ENCODE assay signal across 24 mouse cellular contexts in genomic region chr10:106941380-106941779, GRCm38 (mm10).
DNase-seq lines count a peak whose midpoint lies in the region; ATAC-seq and TF ChIP-seq lines count a peak whose summit lies in the region.
"Had no signal": no experiment of that assay in that cellular context is flagged by ENCODE, and none has a peak within 500 bp of the region (broad histone marks: within the 10 kb centered on the region; RNA-seq: fewer than 3 reads in every experiment).

No protein-coding gene starts in this region.

- no peak for TF ChIP-seq POLR2A in kidney, adult 2 months (IDR thresholded peaks at IDR 0.05; ENCODE audit: low read depth, low read length)
- no peak for TF ChIP-seq POLR2A in liver, adult 2 months (IDR thresholded peaks at IDR 0.05; ENCODE audit: extremely low read depth, insufficient read depth, low read length)

- H3K4me2 ChIP-seq in kidney, embryonic 15.5 days = no peak overlapping the region
- H3K4me2 ChIP-seq in liver, embryonic 11.5 days = no peak overlapping the region
- H3K4me2 ChIP-seq in intestine, postnatal 0 days (replicated peaks; ENCODE audit: low read depth) = no peak overlapping the region
- no peak overlapping the region for H3K4me2 ChIP-seq in midbrain, embryonic 11.5 days
- H3K4me2 ChIP-seq: embryonic facial prominence, embryonic 12.5 days; forebrain, embryonic 13.5 days had no signal

- no peaks in the 10 kb centered on the region for H3K36me3 ChIP-seq in kidney, adult 2 months (ENCODE audit: control insufficient read depth, insufficient read depth, low read length)
- no peaks in the 10 kb centered on the region for H3K36me3 ChIP-seq in kidney, embryonic 15.5 days
- no peaks in the 10 kb centered on the region for H3K36me3 ChIP-seq in liver, adult 2 months (ENCODE audit: control insufficient read depth, insufficient read depth, low read length)
- H3K36me3 ChIP-seq in liver, embryonic 11.5 days (ENCODE audit: control insufficient read depth, insufficient read depth, low read length) = no peaks in the 10 kb centered on the region
- H3K36me3 ChIP-seq in intestine, postnatal 0 days (ENCODE audit: control insufficient read depth, insufficient read depth) = no peaks in the 10 kb centered on the region
- no peaks in the 10 kb centered on the region for H3K36me3 ChIP-seq in midbrain, embryonic 11.5 days (ENCODE audit: control insufficient read depth, insufficient read depth, low read length)
- H3K36me3 ChIP-seq: embryonic facial prominence, embryonic 10.5 days; embryonic facial prominence, embryonic 12.5 days; G1E had no signal

- no peaks in the 10 kb centered on the region for H3K27me3 ChIP-seq in kidney, adult 2 months (replicated peaks; ENCODE audit: control insufficient read depth, insufficient read depth, low read length)
- H3K27me3 ChIP-seq in kidney, embryonic 15.5 days = no peaks in the 10 kb centered on the region
- no peaks in the 10 kb centered on the region for H3K27me3 ChIP-seq in liver, adult 2 months (ENCODE audit: control insufficient read depth, insufficient read depth, low read length)
- no peaks in the 10 kb centered on the region for H3K27me3 ChIP-seq in liver, embryonic 11.5 days (replicated peaks; ENCODE audit: control insufficient read depth, insufficient read depth, low read length)
- no peaks in the 10 kb centered on the region for H3K27me3 ChIP-seq in intestine, postnatal 0 days (replicated peaks; ENCODE audit: control insufficient read depth, insufficient read depth, low read length)
- no peaks in the 10 kb centered on the region for H3K27me3 ChIP-seq in midbrain, embryonic 11.5 days (ENCODE audit: control insufficient read depth, insufficient read depth, low read length)
- H3K27me3 ChIP-seq: CH12.LX; embryonic facial prominence, embryonic 12.5 days; forebrain, embryonic 13.5 days; Patski had no signal

- H3K4me3 ChIP-seq in kidney, adult 2 months (ENCODE audit: insufficient read depth, low read depth, low read length) = no peak overlapping the region
- H3K4me3 ChIP-seq in kidney, embryonic 15.5 days (replicated peaks) = no peak overlapping the region
- no peak overlapping the region for H3K4me3 ChIP-seq in liver, adult 2 months (ENCODE audit: insufficient read depth, low read depth, low read length)
- no peak overlapping the region for H3K4me3 ChIP-seq in liver, embryonic 11.5 days (ENCODE audit: low read depth, low read length)
- no peak overlapping the region for H3K4me3 ChIP-seq in intestine, postnatal 0 days (ENCODE audit: low read depth, low read length)
- no peak overlapping the region for H3K4me3 ChIP-seq in midbrain, embryonic 11.5 days (ENCODE audit: low read depth, low read length)
- H3K4me3 ChIP-seq: embryonic facial prominence, embryonic 10.5 days; embryonic facial prominence, embryonic 12.5 days; forebrain, embryonic 13.5 days had no signal

- no peak for ATAC-seq in kidney, embryonic 15.5 days (replicated peaks; ENCODE audit: low FRiP score)
- no peak for ATAC-seq in liver, embryonic 11.5 days (replicated peaks; ENCODE audit: low FRiP score)
- ATAC-seq in intestine, postnatal 0 days = peak; percentile 87
- ATAC-seq in midbrain, embryonic 11.5 days (ENCODE audit: low FRiP score) = no peak
- no peak for ATAC-seq in megakaryocyte-erythroid progenitor cell, adult 5-6 weeks (replicated peaks; ENCODE audit: low FRiP score, low TSS enrichment, poor library complexity, severe bottlenecking)
- ATAC-seq: activated CD4-positive, CD25-positive, alpha-beta regulatory T cell, adult 4 months; CD4-positive, CD25-positive, alpha-beta regulatory T cell, adult 4 months; forebrain, embryonic 13.5 days; Patski had no signal

- no peak overlapping the region for H3K27ac ChIP-seq in kidney, adult 2 months (ENCODE audit: insufficient read depth, low read depth, low read length)
- H3K27ac ChIP-seq in kidney, embryonic 15.5 days = no peak overlapping the region
- no peak overlapping the region for H3K27ac ChIP-seq in liver, adult 2 months (replicated peaks; ENCODE audit: insufficient read depth, low read depth, low read length)
- no peak overlapping the region for H3K27ac ChIP-seq in liver, embryonic 11.5 days (ENCODE audit: low read depth, low read length)
- no peak overlapping the region for H3K27ac ChIP-seq in intestine, postnatal 0 days (ENCODE audit: low read depth, low read length)
- no peak overlapping the region for H3K27ac ChIP-seq in midbrain, embryonic 11.5 days (ENCODE audit: low read depth, low read length)
- H3K27ac ChIP-seq: embryonic facial prominence, embryonic 10.5 days; embryonic facial prominence, embryonic 12.5 days; forebrain, embryonic 13.5 days had no signal

- H3K9me3 ChIP-seq in kidney, embryonic 15.5 days (replicated peaks) = no peaks in the 10 kb centered on the region
- H3K9me3 ChIP-seq in liver, embryonic 11.5 days (ENCODE audit: control insufficient read depth, low read length) = no peaks in the 10 kb centered on the region
- H3K9me3 ChIP-seq in intestine, postnatal 0 days (ENCODE audit: control insufficient read depth) = no peaks in the 10 kb centered on the region
- no peaks in the 10 kb centered on the region for H3K9me3 ChIP-seq in midbrain, embryonic 11.5 days (ENCODE audit: control insufficient read depth, low read length)
- H3K9me3 ChIP-seq: embryonic facial prominence, embryonic 10.5 days; embryonic facial prominence, embryonic 12.5 days; forebrain, embryonic 13.5 days had no signal

- peaks cover 3% of the 10 kb centered on the region; the same call in 1 of the 2 replicates for H3K4me1 ChIP-seq in kidney, adult 2 months (ENCODE audit: control insufficient read depth, insufficient read depth, low read length)
- H3K4me1 ChIP-seq in kidney, embryonic 15.5 days = no peaks in the 10 kb centered on the region
- peaks cover 5% of the 10 kb centered on the region for H3K4me1 ChIP-seq in liver, adult 2 months (ENCODE audit: control insufficient read depth, insufficient read depth, low read length)
- no peaks in the 10 kb centered on the region for H3K4me1 ChIP-seq in liver, embryonic 11.5 days (replicated peaks; ENCODE audit: control insufficient read depth, insufficient read depth, low read length)
- no peaks in the 10 kb centered on the region for H3K4me1 ChIP-seq in intestine, postnatal 0 days (replicated peaks; ENCODE audit: control insufficient read depth, insufficient read depth, low read length)
- no peaks in the 10 kb centered on the region for H3K4me1 ChIP-seq in midbrain, embryonic 11.5 days (ENCODE audit: control insufficient read depth, insufficient read depth, low read length)
- H3K4me1 ChIP-seq: embryonic facial prominence, embryonic 10.5 days; embryonic facial prominence, embryonic 12.5 days; forebrain, embryonic 13.5 days had no signal

- 53% methylated on average over 5 of the region's 5 CpGs for WGBS in kidney, adult 2 months
- 73% methylated on average over 5 of the region's 5 CpGs for WGBS in kidney, embryonic 15.5 days
- 38% methylated on average over 5 of the region's 5 CpGs for WGBS in liver, adult 2 months
- 69% methylated on average over 5 of the region's 5 CpGs for WGBS in liver, embryonic 11.5 days
- 48% methylated on average over 5 of the region's 5 CpGs for WGBS in intestine, postnatal 0 days
- WGBS in midbrain, embryonic 11.5 days = 78% methylated on average over 5 of the region's 5 CpGs

- DNase-seq in kidney, adult 2 months = peak; percentile 25
- DNase-seq in liver, adult 2 months (ENCODE audit: extremely low read depth, low read depth, low spot score) = peak; percentile 87
- DNase-seq in liver, embryonic 11.5 days (ENCODE audit: low spot score) = no peak
- DNase-seq in midbrain, embryonic 11.5 days (ENCODE audit: low spot score, missing footprints) = no peak
- DNase-seq: adrenal gland, adult 8-10 months; adrenal gland, postnatal 14 days; adrenal gland, postnatal 36 days; B cell, adult 2 months; cerebellum, adult 11-12 months; cerebellum, adult 2 months; cerebellum, adult 9-10 months; cerebellum, postnatal 10 days; cerebellum, postnatal 25 days had no signal

- no peak overlapping the region for H3K9ac ChIP-seq in kidney, embryonic 15.5 days
- H3K9ac ChIP-seq in liver, adult 2 months (ENCODE audit: low read depth, low read length) = no peak overlapping the region
- H3K9ac ChIP-seq in liver, embryonic 11.5 days (ENCODE audit: low read depth, low read length) = no peak overlapping the region
- H3K9ac ChIP-seq in intestine, postnatal 0 days (ENCODE audit: low read depth, low read length) = no peak overlapping the region
- H3K9ac ChIP-seq in midbrain, embryonic 11.5 days (ENCODE audit: low read length) = no peak overlapping the region
- H3K9ac ChIP-seq: embryonic facial prominence, embryonic 12.5 days; forebrain, embryonic 13.5 days had no signal

- no peaks in the 10 kb centered on the region for H3K79me2 ChIP-seq in liver, adult 2 months (ENCODE audit: control insufficient read depth, insufficient read depth, low read length)

- no peak for TF ChIP-seq CTCF in kidney, adult 2 months (conservative IDR thresholded peaks at IDR 0.05; ENCODE audit: insufficient read depth, insufficient read length, low read depth, low read length)
- TF ChIP-seq CTCF in liver, adult 2 months (IDR thresholded peaks at IDR 0.05; ENCODE audit: low read depth, low read length) = no peak
- TF ChIP-seq CTCF in intestine, postnatal 0 days (IDR thresholded peaks at IDR 0.05; ENCODE audit: low read depth) = no peak

Comparison
In these comparisons a context has a peak if more than half of its experiments do, and no peak if none do; other contexts are left out.
1. DNase-seq: peak in kidney, adult 2 months (single experiment) and liver, adult 2 months (single experiment); none in liver, embryonic 11.5 days (single experiment) and midbrain, embryonic 11.5 days (single experiment).